Mouse (Mus musculus) testis, adult 2 months (tissue): ENCODE measurements at regions not wholly inside any gene's neighbourhood (a gene's known extent, or its start where the extent isn't known, plus 50 kb on each side); places are given as distances from the start of the nearest gene placed in this dataset.

Experiments
- H3K27ac ChIP-seq: fragments of 200-500 bp; 2 replicates; pipeline ENCODE4 v1.5.1; 2012; ENCODE audit warnings: low read depth, low read length; ENCODE audit not compliant: control insufficient read depth, insufficient read depth
- H3K27me3 ChIP-seq: fragments of 200-500 bp; 2 replicates; pipeline ENCODE4 v1.6.1; 2012; ENCODE audit warnings: mild to moderate bottlenecking, low read length, moderate library complexity; ENCODE audit not compliant: control insufficient read depth, insufficient read depth
- H3K36me3 ChIP-seq: fragments of 200-500 bp; 2 replicates; pipeline ENCODE4 v1.6.1; 2012; ENCODE audit warnings: mild to moderate bottlenecking, low read length; ENCODE audit not compliant: control insufficient read depth, insufficient read depth
- H3K4me1 ChIP-seq: fragments of 200-500 bp; 2 replicates; pipeline ENCODE4 v1.6.1; 2012; ENCODE audit warnings: low read length; ENCODE audit not compliant: control insufficient read depth, insufficient read depth
- H3K4me3 ChIP-seq: fragments of 200-500 bp; 2 replicates; pipeline ENCODE4 v1.5.1; 2012; ENCODE audit warnings: low read depth, mild to moderate bottlenecking, low read length, moderate library complexity, mixed read lengths; ENCODE audit not compliant: control insufficient read depth
- CTCF ChIP-seq: fragments of 200-500 bp; IDR thresholded peaks from 2 replicates; pipeline ENCODE4 v1.5.1; 2012; ENCODE audit warnings: low read depth, mild to moderate bottlenecking, inconsistent platforms, low read length, moderate library complexity; ENCODE audit not compliant: control insufficient read depth, insufficient read depth, insufficient replicate concordance
- POLR2A ChIP-seq: fragments of 200-500 bp; IDR thresholded peaks from 2 replicates; pipeline ENCODE4 v1.6.1; 2012; ENCODE audit warnings: low read depth, mild to moderate bottlenecking, inconsistent platforms, low read length, moderate library complexity; ENCODE audit not compliant: control insufficient read depth

DNA sequence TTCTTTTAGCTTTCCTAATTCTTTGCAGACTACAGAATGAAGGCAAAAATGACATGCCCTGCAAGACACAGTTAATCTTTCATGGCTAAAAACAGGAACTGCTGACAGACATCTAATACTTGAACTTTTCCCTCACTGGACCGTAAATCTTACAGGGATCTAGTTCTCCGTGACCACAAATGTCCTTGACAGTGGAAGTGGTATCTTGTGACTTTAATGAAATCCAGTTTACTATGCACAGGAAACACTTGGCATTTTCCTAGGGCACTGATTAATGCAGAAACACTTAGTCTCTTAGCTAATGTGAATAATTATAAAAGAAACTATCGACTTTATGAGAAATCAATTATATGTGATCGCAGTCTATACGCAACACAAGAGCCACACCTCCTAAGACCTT lies 131.8 kb downstream of the Ptger3 start:
- Histone ChIP-seq H3K27ac (no peak overlapping the region), H3K4me1 (no peaks in the 10 kb centered on the region), H3K36me3 (no peaks in the 10 kb centered on the region), H3K27me3 (no peaks in the 10 kb centered on the region), H3K4me3 (no peak overlapping the region)
- no peak for TF ChIP-seq CTCF
- TF ChIP-seq POLR2A: no peak

DNA sequence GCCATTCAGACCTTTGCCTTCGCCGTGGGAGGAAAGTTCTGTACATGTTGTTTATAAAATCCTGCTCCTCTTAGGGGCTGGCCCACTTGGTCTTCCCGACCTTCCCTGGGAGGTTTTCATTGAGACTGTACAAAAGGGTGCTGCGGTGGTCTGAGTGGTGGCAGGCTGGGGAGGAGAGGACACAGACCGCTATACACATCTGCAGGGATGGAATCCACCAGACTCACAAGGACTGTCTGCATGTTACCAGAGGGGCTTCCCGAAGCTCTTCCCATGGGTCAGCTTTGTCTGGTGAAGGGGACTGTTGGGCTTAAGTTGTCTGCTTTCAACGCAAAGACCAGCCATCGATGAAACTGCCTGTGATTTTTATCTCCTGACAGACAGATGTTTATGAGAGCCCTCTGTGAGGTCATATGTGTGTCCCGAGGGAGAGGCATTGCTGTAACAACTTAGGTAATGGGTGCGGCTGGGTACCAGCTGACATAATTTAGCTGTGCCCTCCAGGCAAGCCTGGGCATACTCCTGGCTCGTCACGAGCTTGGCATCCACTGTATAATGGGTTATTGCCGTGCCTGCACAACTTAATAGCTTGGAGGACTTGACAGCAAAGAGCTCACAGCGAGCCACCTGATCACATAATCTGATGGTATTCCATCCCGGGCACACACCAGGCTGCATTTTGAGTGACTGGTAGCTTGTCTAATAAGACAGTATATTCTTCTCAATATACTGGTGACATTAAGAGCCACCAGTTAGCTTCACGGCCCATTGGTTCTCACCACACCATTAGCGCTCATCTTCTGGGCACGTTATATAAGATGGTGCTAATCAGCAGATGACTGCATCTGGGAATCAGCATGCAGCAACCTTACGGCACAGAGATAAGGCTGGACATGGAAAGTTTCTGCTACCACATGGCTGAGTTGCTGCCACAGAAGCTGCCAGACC lies 128.7 kb downstream of the Ptger3 start:
- no peaks in the 10 kb centered on the region for H3K27me3 ChIP-seq
- no peak overlapping the region for H3K4me3 ChIP-seq
- TF ChIP-seq POLR2A: no peak
- TF ChIP-seq CTCF: no peak
- no peaks in the 10 kb centered on the region for H3K36me3 ChIP-seq
- no peaks in the 10 kb centered on the region for H3K4me1 ChIP-seq
- no peak overlapping the region for H3K27ac ChIP-seq
